Mouse (Mus musculus) liver, embryonic 18 days (tissue): ENCODE results near the gene Gm2115. TPM values are rescaled to one million over a fixed set of nuclear protein-coding genes. Genes with fewer than 3 reads are reported as not detected.

Source experiments
- polyA plus RNA-seq: library from polyadenylated mRNA; depleted of rRNA; stranded (reverse); fragments of >200 nt; gene quantifications from 2 replicates; pipeline ENCODE4 v1.2.3, GENCODE M21; 2012; rRNA removed

The Gm2115 gene
- polyA plus RNA-seq, result under 0.01 and 0.01 TPM in 2 replicates

DNA sequence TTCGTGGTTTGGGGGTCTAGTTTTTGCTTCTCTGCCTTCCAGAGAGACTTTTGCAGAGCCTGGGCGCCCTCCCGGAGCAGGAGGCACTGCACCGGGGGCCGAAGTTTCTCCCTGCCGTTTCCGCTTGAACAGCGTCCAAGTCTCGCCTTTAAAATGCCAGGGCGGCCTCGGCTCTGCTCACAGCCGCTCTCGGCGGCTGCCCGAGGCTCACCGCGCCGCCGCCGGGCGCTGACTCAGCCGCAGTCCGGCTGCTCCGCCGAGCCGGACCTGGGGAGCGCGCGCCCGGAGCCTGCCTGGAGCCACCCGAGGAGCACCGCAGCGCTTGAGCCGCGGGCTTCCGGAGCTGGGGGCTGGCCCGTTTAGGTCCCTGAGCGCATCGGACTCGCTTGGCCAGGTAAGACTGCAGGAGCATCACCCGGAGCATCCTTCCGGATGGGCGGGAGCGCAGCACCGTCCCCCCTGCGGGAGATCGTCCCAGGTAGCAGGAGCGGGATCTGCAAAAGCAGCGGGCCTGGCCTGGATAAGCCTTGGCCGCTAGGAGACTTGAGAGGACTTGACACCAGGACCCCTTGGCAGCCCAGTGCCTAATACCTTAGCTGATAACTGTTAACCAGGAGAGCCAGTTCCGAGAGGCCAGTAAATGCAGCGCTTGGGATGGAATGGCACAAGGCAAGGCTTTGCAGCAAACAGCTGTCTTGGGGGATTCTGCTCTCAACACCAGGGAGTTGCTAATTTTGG lies at the start of gene Gm2115:
Gene Gm2115 (plus strand): TSS at position 159 of the 738 bp plus-strand sequence.

DNA sequence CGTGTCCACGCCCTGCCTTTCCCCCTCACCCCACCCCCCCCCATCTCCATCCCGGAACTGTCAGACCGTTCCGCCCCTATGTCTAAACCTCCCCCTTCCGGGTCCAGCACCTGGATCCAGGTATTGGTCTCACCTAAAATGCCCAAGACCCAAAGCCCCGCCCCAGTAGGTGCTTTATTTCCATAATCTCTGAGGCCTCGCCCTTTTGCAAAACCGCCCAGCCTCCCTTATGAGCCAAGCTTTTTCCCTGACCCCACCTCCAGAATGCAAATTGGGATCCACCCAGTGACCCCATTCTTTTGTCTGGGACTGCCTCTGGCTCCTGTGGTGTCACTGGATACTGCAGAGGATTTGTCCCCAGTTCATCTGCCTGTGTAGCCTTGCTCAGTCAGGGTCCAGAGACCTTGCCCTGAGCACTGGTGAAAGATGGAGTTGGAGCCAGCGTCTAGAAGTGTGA lies 77.6 kb downstream of the Gm2115 start, which contains the start of gene Fah:
Gene Fah (minus strand): TSS at position 430 of the 457 bp plus-strand sequence.

Other genes starting within 250 kb of the Gm2115 start
- gene Arnt2, start 118.8 kb upstream of the Gm2115 start, polyA plus RNA-seq, result 0.10 TPM in 2 replicates
- gene Fah, start 77.8 kb downstream of the Gm2115 start, polyA plus RNA-seq, result 336 and 346 TPM in 2 replicates
- gene Zfand6, start 161.0 kb downstream of the Gm2115 start, polyA plus RNA-seq, result 87.9 and 89.8 TPM in 2 replicates